23 mouse cellular contexts compared by ENCODE assay signal in genomic region chr1:184047818-184048217, GRCm38 (mm10). TPM values are rescaled to one million over a fixed set of nuclear protein-coding genes. Genes with fewer than 3 reads are reported as not detected.
DNase-seq lines count a peak whose midpoint lies in the region; ATAC-seq lines count a peak whose summit lies in the region.
"Had no signal": no experiment of that assay in that cellular context is flagged by ENCODE, and none has a peak within 500 bp of the region (broad histone marks: within the 10 kb centered on the region; RNA-seq: fewer than 3 reads in every experiment).

No protein-coding gene starts in this region.

- peak; percentile 47 for DNase-seq in adrenal gland, postnatal 14 days
- DNase-seq in adrenal gland, adult 18-20 months (ENCODE audit: low spot score in 2 of 2), result no peak
- DNase-seq in spleen, postnatal 36 days (ENCODE audit: low spot score in 2 of 2), result peak; percentile 42 to 47
- DNase-seq in spleen, postnatal 14 days (ENCODE audit: low spot score in 2 of 2), result no peak
- no peak for DNase-seq in embryonic facial prominence, embryonic 10.5 days (ENCODE audit: low spot score)
- DNase-seq: adrenal gland, adult 8-10 months; cerebellum, adult 8-10 months; cerebellum, postnatal 36 days; embryo, embryonic 11 days; gastrocnemius, postnatal 10 days; heart, adult 11 months; heart, postnatal 36 days; kidney, adult 2 months; kidney, postnatal 14 days; lung, postnatal 4 days; thymus, postnatal 25 days had no signal

- H3K9ac ChIP-seq in kidney, embryonic 14.5 days (ENCODE audit: low read depth, low read length), result no peak overlapping the region
- H3K9ac ChIP-seq: forebrain, embryonic 13.5 days; heart, embryonic 12.5 days; hindbrain, embryonic 13.5 days had no signal

- peaks cover 47% of the 10 kb centered on the region for H3K4me1 ChIP-seq in embryonic facial prominence, embryonic 10.5 days
- no peaks in the 10 kb centered on the region; the same call in 1 of the 2 replicates for H3K4me1 ChIP-seq in kidney, embryonic 14.5 days (ENCODE audit: control insufficient read depth, insufficient read depth, low read length)

- no peak overlapping the region for H3K4me3 ChIP-seq in embryonic facial prominence, embryonic 10.5 days
- H3K4me3 ChIP-seq in kidney, embryonic 14.5 days (ENCODE audit: low read length), result no peak overlapping the region
- H3K4me3 ChIP-seq: forebrain, embryonic 13.5 days; heart, embryonic 12.5 days; hindbrain, embryonic 13.5 days had no signal

- H3K27me3 ChIP-seq in embryonic facial prominence, embryonic 10.5 days (replicated peaks; ENCODE audit: low read depth, poor library complexity, severe bottlenecking), result no peaks in the 10 kb centered on the region
- H3K27me3 ChIP-seq in kidney, embryonic 14.5 days (ENCODE audit: control insufficient read depth, insufficient read depth, low read length), result no peaks in the 10 kb centered on the region
- H3K27me3 ChIP-seq: forebrain, embryonic 13.5 days; heart, embryonic 12.5 days; hindbrain, embryonic 13.5 days had no signal

- ATAC-seq in inflammation-experienced regulatory T-cells, adult 6 months, result peak; percentile 30
- ATAC-seq in kidney, embryonic 14.5 days (ENCODE audit: low FRiP score, low TSS enrichment), result no peak
- ATAC-seq: forebrain, embryonic 13.5 days had no signal

- 89% methylated on average over 9 of the region's 9 CpGs for WGBS in embryonic facial prominence, embryonic 10.5 days
- whole genome bisulfite sequencing in kidney, embryonic 14.5 days, result 82% methylated on average over 9 of the region's 9 CpGs

- no peak overlapping the region for H3K27ac ChIP-seq in embryonic facial prominence, embryonic 10.5 days (replicated peaks)
- no peak overlapping the region for H3K27ac ChIP-seq in kidney, embryonic 14.5 days (ENCODE audit: low read depth, low read length)
- H3K27ac ChIP-seq: forebrain, embryonic 13.5 days; hindbrain, embryonic 13.5 days had no signal

- H3K36me3 ChIP-seq in embryonic facial prominence, embryonic 10.5 days (replicated peaks), result no peaks in the 10 kb centered on the region
- H3K36me3 ChIP-seq in kidney, embryonic 14.5 days (ENCODE audit: control insufficient read depth, insufficient read depth, low read length), result no peaks in the 10 kb centered on the region
- H3K36me3 ChIP-seq: hindbrain, embryonic 13.5 days had no signal

- no peak overlapping the region for H3K4me2 ChIP-seq in kidney, embryonic 14.5 days (replicated peaks; ENCODE audit: low read depth, low read length)
- H3K4me2 ChIP-seq: forebrain, embryonic 13.5 days; heart, embryonic 12.5 days; hindbrain, embryonic 13.5 days had no signal

- H3K9me3 ChIP-seq in embryonic facial prominence, embryonic 10.5 days, result no peaks in the 10 kb centered on the region
- no peaks in the 10 kb centered on the region for H3K9me3 ChIP-seq in kidney, embryonic 14.5 days (ENCODE audit: control insufficient read depth, low read length)
- H3K9me3 ChIP-seq: forebrain, embryonic 13.5 days; heart, embryonic 12.5 days; hindbrain, embryonic 13.5 days had no signal

RNA-seq across cellular contexts. Expression of gene 1700056E22Rik, which starts 13.7 kb away (rescaled TPM):
- 5.4 and 5.7 TPM in 2 replicates for total RNA-seq in adrenal gland, postnatal 14 days (2021)
- 1 to 10 TPM; 1.7 to 3.6 TPM for total RNA-seq in adrenal gland, adult 18-20 months (2021)
- polyA plus RNA-seq in inflammation-experienced regulatory T-cells, adult 6 months (2017; shearing (Covaris generic)), result under 1 TPM in 2 of 3 experiments, not detected in 1; 0.35 to 0.66 TPM
- 0.58 and 1.1 TPM in 2 replicates for polyA plus RNA-seq in embryonic facial prominence, embryonic 10.5 days (2016; fragmentation: Nextera tagmentation; extraction: Ambion mirVana)
- polyA plus RNA-seq in kidney, embryonic 14.5 days (2014; fragmentation: Nextera tagmentation; extraction: Ambion mirVana), result 1.4 and 2.0 TPM in 2 replicates
- total RNA-seq: layer of hippocampus, adult 18-20 months; megakaryocyte-erythroid progenitor cell, adult 5-6 weeks had no signal

RNA-seq across cellular contexts. Expression of gene Dusp10, which starts 34.7 kb away (rescaled TPM):
- total RNA-seq in adrenal gland, postnatal 14 days (2021), result 19.0 and 19.6 TPM in 2 replicates
- 10 to 100 TPM; 10.7 to 38.7 TPM for total RNA-seq in adrenal gland, adult 18-20 months (2021)
- polyA plus RNA-seq in inflammation-experienced regulatory T-cells, adult 6 months (2017; shearing (Covaris generic)), result 10 to 100 TPM; 12.4 to 22.0 (median 15.7) TPM
- polyA plus RNA-seq in embryonic facial prominence, embryonic 10.5 days (2016; fragmentation: Nextera tagmentation; extraction: Ambion mirVana), result 3.0 and 3.1 TPM in 2 replicates
- 4.0 and 5.9 TPM in 2 replicates for polyA plus RNA-seq in kidney, embryonic 14.5 days (2014; fragmentation: Nextera tagmentation; extraction: Ambion mirVana)

Comparison
In these comparisons a context has a peak if more than half of its experiments do, and no peak if none do; other contexts are left out.
1. DNase-seq: peak in adrenal gland, postnatal 14 days (single experiment) and spleen, postnatal 36 days (2 of 2); none in adrenal gland, adult 18-20 months (0 of 2), spleen, postnatal 14 days (0 of 2) and embryonic facial prominence, embryonic 10.5 days (single experiment).